Mouse (Mus musculus): ENCODE data around the gene Pih1d1.
"Not testable (repeated sequence)": the region's sequence is repeated elsewhere in the genome, so short reads cannot be mapped to it uniquely, and the experiment has no call there.

Pih1d1 gene

GRCm38 (mm10) chr7:45147899-45148298 is 6.2 kb upstream of the Pih1d1 start:
- no peak for DNase-seq (ENCODE audit: low spot score)

GRCm38 (mm10) chr7:45148534-45149098 is 5.5 kb upstream of the Pih1d1 start:
- DNase-seq (ENCODE audit: low spot score) = no peak

- no peak for DNase-seq (ENCODE audit: low spot score)
Observed at GRCm38 (mm10) chr7:45149545-45149944, 4.6 kb upstream of the Pih1d1 start.

GRCm38 (mm10) chr7:45150321-45150720 is 3.8 kb upstream of the Pih1d1 start:
- DNase-seq (ENCODE audit: low spot score) = no peak

GRCm38 (mm10) chr7:45151303-45151702 is 2.8 kb upstream of the Pih1d1 start:
- peak; percentile 44 for DNase-seq (ENCODE audit: low spot score)

- not testable (repeated sequence) for DNase-seq (ENCODE audit: low spot score)
Observed at GRCm38 (mm10) chr7:45153052-45153451, 1.1 kb upstream of the Pih1d1 start.

GRCm38 (mm10) chr7:45153586-45153985 is 517 bp upstream of the Pih1d1 start:
- no peak for DNase-seq (ENCODE audit: low spot score)

- DNase-seq (ENCODE audit: low spot score) = peak; percentile 43
Observed at GRCm38 (mm10) chr7:45154993-45155514, 951 bp downstream of the Pih1d1 start.

- no peak for DNase-seq (ENCODE audit: low spot score)
Observed at GRCm38 (mm10) chr7:45155590-45155989, 1.5 kb downstream of the Pih1d1 start.

GRCm38 (mm10) chr7:45156206-45156605 is 2.1 kb downstream of the Pih1d1 start:
- no peak for DNase-seq (ENCODE audit: low spot score)

- no peak for DNase-seq (ENCODE audit: low spot score)
Observed at GRCm38 (mm10) chr7:45157459-45157858, 3.4 kb downstream of the Pih1d1 start.

GRCm38 (mm10) chr7:45158991-45159390 is 4.9 kb downstream of the Pih1d1 start:
- no peak for DNase-seq (ENCODE audit: low spot score)

- DNase-seq (ENCODE audit: low spot score) = no peak
Observed at GRCm38 (mm10) chr7:45160316-45160800, 6.3 kb downstream of the Pih1d1 start.

- no peak for DNase-seq (ENCODE audit: low spot score)
Observed at GRCm38 (mm10) chr7:45160866-45161265, 6.8 kb downstream of the Pih1d1 start.

GRCm38 (mm10) chr7:45161612-45162473 is 7.7 kb downstream of the Pih1d1 start:
- DNase-seq (ENCODE audit: low spot score) = peak; percentile 95

- no peak for DNase-seq (ENCODE audit: low spot score)
Observed at GRCm38 (mm10) chr7:45162551-45162950, 8.4 kb downstream of the Pih1d1 start.

- no peak for DNase-seq (ENCODE audit: low spot score)
Observed at GRCm38 (mm10) chr7:45162996-45163615, 9.0 kb downstream of the Pih1d1 start.

- peak; percentile 59 for DNase-seq (ENCODE audit: low spot score)
Observed at GRCm38 (mm10) chr7:45163735-45164490, 9.8 kb downstream of the Pih1d1 start, which contains the start of gene Slc17a7. Gene Slc17a7, plus strand, starts transcription at chr7:45163949.

GRCm38 (mm10) chr7:45164833-45165232 is 10.7 kb downstream of the Pih1d1 start:
- no peak for DNase-seq (ENCODE audit: low spot score)

- no peak for DNase-seq (ENCODE audit: low spot score)
Observed at GRCm38 (mm10) chr7:45165701-45166100, 11.6 kb downstream of the Pih1d1 start.

- no peak for DNase-seq (ENCODE audit: low spot score)
Observed at GRCm38 (mm10) chr7:45166950-45167401, 12.9 kb downstream of the Pih1d1 start.

All from embryo, embryonic 10.5 days (tissue).